Mouse (Mus musculus) CH12.LX (cell line): ENCODE data around the gene Aurkb.

Experiments used
- CHD1 ChIP-seq: IDR thresholded peaks from 2 replicates; pipeline ENCODE4 v1.6.1; 2012; ENCODE audit warnings: low read depth, low read length, improper control_type of control experiment, inconsistent platforms
- CTCF ChIP-seq, 2 experiments: IDR thresholded peaks in 1 of 2; conservative IDR thresholded peaks in 1 of 2; 2 replicates each; pipeline ENCODE4 v1.5.1; 2011 to 2012; ENCODE audit warnings: low read depth in 2 of 2, low read length in 2 of 2, improper control_type of control experiment in 1 of 2, inconsistent platforms in 1 of 2, mild to moderate bottlenecking in 1 of 2, moderate library complexity in 1 of 2
- EP300 ChIP-seq: IDR thresholded peaks from 2 replicates; pipeline ENCODE4 v1.6.1; 2011; ENCODE audit warnings: low read length, improper control_type of control experiment

GRCm38 (mm10) chr11:69066163-69066861 lies 20.9 kb downstream of the Aurkb start:
- TF ChIP-seq CHD1 (no peak), EP300 (no peak), CTCF (conservative IDR thresholded peaks at IDR 0.05 in 1 of 2, IDR thresholded peaks at IDR 0.05 in 1 of 2; ENCODE audit: low read depth in 2 of 2, low read length in 2 of 2) (no peak)
